ENCODE assay signal across 8 mouse cellular contexts in genomic region chr17:46623819-46624557, GRCm38 (mm10). TPM values are rescaled to one million over a fixed set of nuclear protein-coding genes. Genes with fewer than 3 reads are reported as not detected.
DNase-seq lines count a peak whose midpoint lies in the region; ATAC-seq and TF ChIP-seq lines count a peak whose summit lies in the region.
"Had no signal": no experiment of that assay in that cellular context is flagged by ENCODE, and none has a peak within 500 bp of the region (broad histone marks: within the 10 kb centered on the region; RNA-seq: fewer than 3 reads in every experiment).

No protein-coding gene starts in this region.

- H3K27me3 ChIP-seq in ES-Bruce4 (ENCODE audit: control insufficient read depth, insufficient read depth, low read length, poor library complexity, severe bottlenecking) = no peaks in the 10 kb centered on the region
- H3K27me3 ChIP-seq in heart, embryonic 15.5 days = no peaks in the 10 kb centered on the region
- no peaks in the 10 kb centered on the region for H3K27me3 ChIP-seq in lung, embryonic 16.5 days (ENCODE audit: control insufficient read depth, insufficient read depth, low read depth, low read length)

- peak; percentile 68 for DNase-seq in 416B (ENCODE audit: low read depth)
- no peak for DNase-seq in layer of hippocampus, postnatal 14 days (ENCODE audit: low spot score in 2 of 2)
- no peak for DNase-seq in embryo, embryonic 11 days
- DNase-seq in left cerebral cortex, adult 9 months (ENCODE audit: low spot score in 2 of 2) = no peak

- peak; percentile 14 for TF ChIP-seq CTCF in ES-Bruce4 (IDR thresholded peaks at IDR 0.05; ENCODE audit: low read depth, low read length)

- peak overlapping the region; percentile 43 for H3K4me2 ChIP-seq in heart, embryonic 15.5 days
- H3K4me2 ChIP-seq in lung, embryonic 16.5 days (ENCODE audit: low read depth, low read length) = peak overlapping the region; percentile 54

- H3K9ac ChIP-seq in ES-Bruce4 (ENCODE audit: low read depth, poor library complexity, severe bottlenecking) = peak overlapping the region; percentile 42
- peak overlapping the region; percentile 23; the same call in 1 of the 2 replicates for H3K9ac ChIP-seq in heart, embryonic 15.5 days
- peak overlapping the region; percentile 60 for H3K9ac ChIP-seq in lung, embryonic 16.5 days (ENCODE audit: low read length)

- TF ChIP-seq EP300 in ES-Bruce4 (IDR thresholded peaks at IDR 0.05; ENCODE audit: insufficient read depth, low read depth, low read length) = no peak

- H3K36me3 ChIP-seq in ES-Bruce4 (ENCODE audit: control insufficient read depth, insufficient read depth, low read length, poor library complexity, severe bottlenecking) = no peaks in the 10 kb centered on the region
- H3K36me3 ChIP-seq in heart, embryonic 15.5 days = no peaks in the 10 kb centered on the region
- H3K36me3 ChIP-seq in lung, embryonic 16.5 days (ENCODE audit: control insufficient read depth, insufficient read depth, low read length) = no peaks in the 10 kb centered on the region

- peak; percentile 47 for ATAC-seq in heart, embryonic 15.5 days (replicated peaks; ENCODE audit: insufficient number of reproducible peaks, insufficient read depth, low FRiP score, low read depth)
- peak; percentile 10; the same call in 1 of the 2 replicates for ATAC-seq in lung, embryonic 16.5 days (ENCODE audit: low read depth)

- H3K9me3 ChIP-seq in ES-Bruce4 (replicated peaks; ENCODE audit: control insufficient read depth, insufficient read depth, low read length, poor library complexity, severe bottlenecking) = no peaks in the 10 kb centered on the region
- H3K9me3 ChIP-seq in heart, embryonic 15.5 days (replicated peaks) = no peaks in the 10 kb centered on the region
- no peaks in the 10 kb centered on the region for H3K9me3 ChIP-seq in lung, embryonic 16.5 days (ENCODE audit: control insufficient read depth, low read length)

- peak overlapping the region; percentile 54 for H3K27ac ChIP-seq in ES-Bruce4 (ENCODE audit: insufficient read depth, low read length)
- H3K27ac ChIP-seq in heart, embryonic 15.5 days = peak overlapping the region; percentile 75
- peak overlapping the region; percentile 77 for H3K27ac ChIP-seq in lung, embryonic 16.5 days (ENCODE audit: low read length)
- H3K27ac ChIP-seq: macrophage had no signal

- WGBS in heart, embryonic 15.5 days = 14% methylated on average over 10 of the region's 10 CpGs
- WGBS in lung, embryonic 16.5 days = 12% methylated on average over 10 of the region's 10 CpGs

- peaks cover 23% of the 10 kb centered on the region for H3K4me1 ChIP-seq in ES-Bruce4 (ENCODE audit: control insufficient read depth, insufficient read depth, low read length)
- H3K4me1 ChIP-seq in heart, embryonic 15.5 days (replicated peaks) = peaks cover 75% of the 10 kb centered on the region
- peaks cover 87% of the 10 kb centered on the region for H3K4me1 ChIP-seq in lung, embryonic 16.5 days (replicated peaks; ENCODE audit: control insufficient read depth, insufficient read depth, low read length)

- H3K4me3 ChIP-seq in ES-Bruce4 (ENCODE audit: low read depth, low read length) = peak overlapping the region; percentile 41
- H3K4me3 ChIP-seq in heart, embryonic 15.5 days = no peak overlapping the region
- H3K4me3 ChIP-seq in lung, embryonic 16.5 days (ENCODE audit: low read length) = peak overlapping the region; percentile 30

- TF ChIP-seq POLR2A in ES-Bruce4 (IDR thresholded peaks at IDR 0.05; ENCODE audit: insufficient read depth, low read length) = no peak

RNA-seq across cellular contexts. Expression of gene Ptk7, which starts 5.3 kb away (rescaled TPM):
- polyA plus RNA-seq in ES-Bruce4 (2011; ENCODE audit: insufficient read depth, insufficient read length, low read depth, missing spikeins) = 110 and 113 TPM in 2 replicates
- polyA plus RNA-seq in heart, embryonic 15.5 days (2015; fragmentation: Nextera tagmentation; extraction: Ambion mirVana) = 34.1 and 49.5 TPM in 2 replicates
- 141 and 143 TPM in 2 replicates for polyA plus RNA-seq in lung, embryonic 16.5 days (2015; fragmentation: Nextera tagmentation; extraction: Ambion mirVana)
- total RNA-seq in layer of hippocampus, postnatal 14 days (2021) = 10 to 100 TPM; 11.2 to 11.4 TPM

RNA-seq across cellular contexts. Expression of gene Klc4, which starts 21.8 kb away (rescaled TPM):
- polyA plus RNA-seq in ES-Bruce4 (2011; ENCODE audit: insufficient read depth, insufficient read length, low read depth, missing spikeins) = 10.1 TPM in 2 replicates
- polyA plus RNA-seq in heart, embryonic 15.5 days (2015; fragmentation: Nextera tagmentation; extraction: Ambion mirVana) = 20.2 and 24.2 TPM in 2 replicates
- 27.6 and 30.8 TPM in 2 replicates for polyA plus RNA-seq in lung, embryonic 16.5 days (2015; fragmentation: Nextera tagmentation; extraction: Ambion mirVana)
- total RNA-seq in layer of hippocampus, postnatal 14 days (2021) = 10 to 100 TPM; 15.1 to 16.7 TPM

RNA-seq across cellular contexts. Expression of gene Mrpl2, which starts 22.0 kb away (rescaled TPM):
- 65.8 and 70.9 TPM in 2 replicates for polyA plus RNA-seq in ES-Bruce4 (2011; ENCODE audit: insufficient read depth, insufficient read length, low read depth, missing spikeins)
- polyA plus RNA-seq in heart, embryonic 15.5 days (2015; fragmentation: Nextera tagmentation; extraction: Ambion mirVana) = 94.3 and 102 TPM in 2 replicates
- polyA plus RNA-seq in lung, embryonic 16.5 days (2015; fragmentation: Nextera tagmentation; extraction: Ambion mirVana) = 93.0 and 97.4 TPM in 2 replicates
- total RNA-seq in layer of hippocampus, postnatal 14 days (2021) = 10 to 100 TPM; 51.1 to 54.3 TPM

RNA-seq across cellular contexts. Expression of gene Cul7, which starts 26.1 kb away (rescaled TPM):
- polyA plus RNA-seq in ES-Bruce4 (2011; ENCODE audit: insufficient read depth, insufficient read length, low read depth, missing spikeins) = 67.1 and 74.8 TPM in 2 replicates
- polyA plus RNA-seq in heart, embryonic 15.5 days (2015; fragmentation: Nextera tagmentation; extraction: Ambion mirVana) = 32.8 and 44.9 TPM in 2 replicates
- polyA plus RNA-seq in lung, embryonic 16.5 days (2015; fragmentation: Nextera tagmentation; extraction: Ambion mirVana) = 49.1 and 50.8 TPM in 2 replicates
- 10 to 100 TPM; 23.8 to 24.4 TPM for total RNA-seq in layer of hippocampus, postnatal 14 days (2021)

RNA-seq across cellular contexts. Expression of gene Rrp36, which starts 50.2 kb away (rescaled TPM):
- 48.5 and 60.2 TPM in 2 replicates for polyA plus RNA-seq in ES-Bruce4 (2011; ENCODE audit: insufficient read depth, insufficient read length, low read depth, missing spikeins)
- polyA plus RNA-seq in heart, embryonic 15.5 days (2015; fragmentation: Nextera tagmentation; extraction: Ambion mirVana) = 33.2 and 39.7 TPM in 2 replicates
- 51.4 and 51.6 TPM in 2 replicates for polyA plus RNA-seq in lung, embryonic 16.5 days (2015; fragmentation: Nextera tagmentation; extraction: Ambion mirVana)
- 10 to 100 TPM; 12.5 to 15.7 TPM for total RNA-seq in layer of hippocampus, postnatal 14 days (2021)
